Mouse (Mus musculus) urinary bladder, postnatal 10 days (tissue): ENCODE measurements around the gene Nfkbid.
A peak's percentile ranks its signal among the peaks of the same experiment; 100 is the strongest.

Experiments
- DNase-seq: peaks from one replicate; pipeline ENCODE4 v3.0.0; 2022; ENCODE audit warnings: low spot score

The Nfkbid gene

GRCm38 (mm10) chr7:30421175-30421889 lies at the start of gene Nfkbid:
Gene Nfkbid, plus strand, starts transcription at chr7:30421732.
- no peak for DNase-seq

- peak; percentile 48 for DNase-seq
Measured at GRCm38 (mm10) chr7:30373501-30373962, 48.0 kb upstream of the Nfkbid start.

DNA sequence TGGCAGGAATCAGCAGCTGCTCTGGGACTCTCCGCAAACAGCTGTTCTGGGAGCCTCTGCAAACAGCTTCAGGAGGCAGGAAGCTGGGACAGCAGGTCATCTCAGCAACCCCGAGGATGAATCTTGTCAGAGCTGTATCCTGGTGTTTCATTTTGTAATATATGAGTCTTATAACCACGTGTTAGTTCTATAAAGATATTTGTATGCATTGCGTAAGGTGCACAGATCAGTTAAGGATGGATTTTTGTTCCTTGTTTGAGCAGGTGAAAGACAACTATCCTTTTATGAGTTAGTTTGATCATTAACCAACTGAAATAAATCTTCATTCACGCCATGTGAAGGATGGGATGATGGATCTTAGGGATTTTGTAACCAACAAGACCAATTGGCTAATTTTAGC lies 41.5 kb upstream of the Nfkbid start:
- DNase-seq: no peak

DNA sequence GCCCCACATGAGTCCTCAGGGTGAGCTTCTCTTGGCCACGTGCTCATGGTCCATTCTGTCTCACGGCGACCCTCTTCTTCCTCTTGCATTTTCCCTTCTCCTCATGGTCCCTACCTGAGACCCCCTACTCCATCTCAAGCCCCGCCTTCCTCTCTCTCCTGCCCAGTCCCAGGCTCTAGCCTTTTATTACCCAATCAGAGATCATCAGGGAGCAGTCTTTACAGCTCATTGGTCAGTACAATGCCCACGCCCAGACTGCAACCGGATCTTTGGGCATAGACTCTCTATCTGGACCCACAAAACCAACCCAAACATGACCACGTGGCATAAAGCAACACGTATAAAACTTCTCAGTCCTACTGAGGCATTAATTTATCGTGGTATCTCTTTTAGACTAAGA lies 37.4 kb upstream of the Nfkbid start:
- DNase-seq: no peak

DNA sequence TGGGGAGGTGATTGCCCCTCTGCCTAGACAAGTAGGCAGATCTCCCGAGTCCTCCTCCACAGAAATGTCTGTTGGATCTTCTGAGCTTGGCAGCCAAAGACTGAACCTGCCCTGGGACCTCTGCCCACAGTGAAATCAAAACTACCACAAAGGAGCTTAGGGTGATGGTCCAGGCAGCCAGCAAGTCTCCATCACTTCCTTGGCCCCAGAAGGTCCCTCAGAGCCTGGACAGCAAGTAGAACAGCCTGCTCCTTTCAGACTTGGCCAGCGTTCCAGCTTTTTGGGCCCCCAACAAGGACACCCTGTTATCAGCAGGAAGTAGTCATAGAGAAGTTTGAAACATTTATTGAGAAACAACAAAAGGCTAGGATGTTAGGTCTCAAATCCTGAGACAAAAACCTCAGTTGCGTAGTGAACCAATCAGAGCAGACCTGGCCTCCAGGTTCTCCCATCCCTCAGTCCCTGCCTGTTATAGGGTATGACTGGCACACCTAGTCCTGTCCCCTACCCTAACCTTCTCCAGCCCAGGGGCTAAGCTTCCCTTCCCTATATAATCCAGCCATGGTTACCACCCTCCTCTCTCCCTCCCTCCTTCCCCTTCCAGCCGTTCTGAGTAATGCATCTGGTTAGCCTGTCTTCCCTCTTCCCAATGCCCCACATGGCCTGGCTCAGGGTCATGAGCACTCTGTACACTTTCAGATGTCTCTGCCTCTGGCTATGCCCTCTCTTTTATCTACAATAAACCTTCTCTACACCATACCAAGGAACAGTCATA lies 28.6 kb upstream of the Nfkbid start:
- no peak for DNase-seq

GRCm38 (mm10) chr7:30393631-30394030 lies 27.9 kb upstream of the Nfkbid start:
- no peak for DNase-seq

GRCm38 (mm10) chr7:30394379-30394778 lies 27.2 kb upstream of the Nfkbid start:
- DNase-seq: no peak

GRCm38 (mm10) chr7:30394871-30395270 lies 26.7 kb upstream of the Nfkbid start:
- no peak for DNase-seq

GRCm38 (mm10) chr7:30399671-30400070 lies 21.9 kb upstream of the Nfkbid start:
- DNase-seq: no peak

DNA sequence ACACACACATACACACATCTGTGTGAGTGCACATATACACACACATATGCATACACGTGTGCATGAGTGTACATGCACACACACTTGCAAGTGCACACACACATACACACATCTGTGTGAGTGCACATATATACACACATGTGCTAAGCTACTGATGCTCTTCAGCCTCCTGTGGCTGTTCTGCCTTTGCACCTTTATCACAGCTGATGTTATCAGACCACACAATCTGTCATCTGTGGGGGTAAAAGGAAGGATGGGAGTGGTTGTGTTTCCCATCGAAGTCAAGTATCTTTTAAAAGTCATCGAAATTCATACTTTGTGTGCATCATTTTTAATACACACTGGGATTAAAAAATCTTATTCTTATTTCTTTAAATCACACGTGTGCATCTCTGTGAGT lies 19.2 kb upstream of the Nfkbid start:
- DNase-seq: no peak

GRCm38 (mm10) chr7:30408639-30409038 lies 12.9 kb upstream of the Nfkbid start:
- no peak for DNase-seq

GRCm38 (mm10) chr7:30409789-30410188 lies 11.7 kb upstream of the Nfkbid start:
- no peak for DNase-seq

DNA sequence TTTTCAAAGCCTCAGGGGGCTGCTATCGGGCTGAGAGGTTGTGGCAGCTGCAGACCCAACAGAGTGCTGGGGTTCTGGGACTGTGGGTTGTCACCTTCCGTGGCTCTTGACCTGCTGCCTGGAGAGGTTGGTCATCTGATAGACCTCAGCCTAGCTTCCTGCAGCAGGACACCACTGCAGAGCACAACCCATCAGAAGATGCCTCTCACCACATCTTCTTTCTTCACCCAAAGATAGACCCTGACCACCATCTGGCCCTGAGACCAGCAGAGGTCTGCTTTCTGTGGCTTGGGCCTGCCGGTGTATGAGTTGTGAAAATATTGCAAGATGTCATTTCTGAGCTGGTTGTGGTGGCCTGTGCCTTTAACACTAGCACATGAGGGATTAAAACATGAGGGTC lies 10.5 kb upstream of the Nfkbid start:
- DNase-seq: no peak

- DNase-seq: no peak
Measured at GRCm38 (mm10) chr7:30412735-30413147, 8.8 kb upstream of the Nfkbid start.

- DNase-seq: no peak
Measured at GRCm38 (mm10) chr7:30413596-30413995, 7.9 kb upstream of the Nfkbid start, which contains the start of gene Tyrobp. Gene Tyrobp, plus strand, starts transcription at chr7:30413760.

DNA sequence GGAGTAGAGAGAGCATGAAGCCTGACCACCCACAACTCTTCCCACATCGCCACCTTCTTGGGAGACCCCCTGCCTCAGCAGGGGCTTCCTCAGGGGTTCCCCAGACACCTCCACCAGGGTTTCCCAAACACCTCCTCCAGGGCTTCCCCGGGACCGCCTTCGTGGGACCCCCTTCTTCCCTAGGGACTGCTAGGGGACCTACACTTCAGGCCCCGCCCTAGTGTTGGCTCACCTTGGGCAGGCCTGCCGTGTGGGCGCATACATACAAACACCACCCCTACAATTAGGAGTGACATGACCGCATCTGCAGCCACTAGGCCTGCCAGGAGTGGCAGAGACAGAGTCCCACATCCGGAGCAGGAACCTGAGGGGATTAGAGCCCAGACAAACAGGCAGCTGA lies 3.7 kb upstream of the Nfkbid start:
- no peak for DNase-seq

DNA sequence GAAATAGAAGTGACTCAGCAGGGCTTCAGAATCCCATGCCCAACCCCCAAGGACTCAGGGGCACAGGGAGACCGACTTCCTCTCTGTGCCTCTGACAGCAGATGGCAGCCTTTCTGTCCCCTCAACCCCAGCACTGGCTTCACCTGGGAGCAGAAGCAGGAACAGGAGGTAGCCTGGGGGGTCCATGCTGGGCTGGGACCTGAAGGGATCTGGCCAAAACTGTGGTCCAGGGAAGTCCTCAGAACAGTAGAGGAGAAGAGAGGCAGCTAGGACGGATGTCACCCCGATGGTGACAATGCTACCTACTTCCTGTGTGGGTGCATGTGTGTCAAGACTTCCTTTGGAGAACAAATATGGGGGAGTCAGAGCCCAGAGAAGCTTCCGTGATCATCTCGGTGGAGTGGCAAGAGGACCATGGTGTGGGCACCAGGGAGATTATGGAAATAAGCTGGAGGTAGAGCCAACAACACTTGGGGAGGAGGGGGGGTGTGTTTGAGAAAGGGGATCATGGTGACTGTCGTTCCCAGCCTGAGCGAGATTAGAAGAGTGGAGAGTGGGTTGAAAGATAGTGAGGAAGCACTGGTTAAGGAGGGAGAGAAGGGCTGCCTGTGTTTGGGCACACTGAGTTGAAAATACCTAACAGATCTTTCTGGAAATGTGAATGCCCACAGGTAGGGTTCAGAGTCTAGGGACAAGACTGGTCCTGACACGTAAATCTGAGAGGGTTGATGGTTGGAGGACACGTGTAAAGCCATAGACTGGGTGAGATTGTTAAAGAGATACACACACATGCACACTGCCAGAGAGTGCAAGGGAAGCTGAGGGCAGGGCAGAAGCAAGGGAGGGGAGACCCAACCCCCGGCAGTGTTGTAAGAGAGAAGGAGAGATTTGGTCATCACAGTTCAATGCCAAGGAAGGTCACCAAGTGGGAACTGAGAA lies 1.7 kb upstream of the Nfkbid start, which contains the start of gene Hcst:
TSS of gene Hcst (minus strand) at position 294 of the 939 bp plus-strand sequence.
- no peak for DNase-seq

GRCm38 (mm10) chr7:30420673-30421072 lies 859 bp upstream of the Nfkbid start:
- no peak for DNase-seq

GRCm38 (mm10) chr7:30421890-30422435 lies 431 bp downstream of the Nfkbid start:
- no peak for DNase-seq

DNA sequence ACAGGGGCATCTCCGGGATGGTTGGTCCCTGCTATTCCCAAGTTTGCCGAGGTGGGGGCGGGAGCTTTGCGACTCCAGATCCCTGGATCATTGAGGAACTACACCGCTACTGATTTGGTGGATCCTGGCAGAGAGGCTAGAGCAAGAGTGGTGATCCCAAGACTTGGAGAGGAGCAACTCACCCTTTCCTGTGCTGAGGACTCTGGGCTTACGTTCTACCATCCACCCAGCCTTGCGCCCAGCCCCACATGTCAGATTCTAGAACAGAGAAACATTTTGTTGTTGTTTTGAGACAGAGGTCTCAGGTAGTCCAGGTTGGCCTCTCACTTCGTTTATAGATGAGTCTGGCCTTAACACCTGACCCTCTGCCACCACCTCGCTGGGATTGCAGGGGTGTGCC lies 1.0 kb downstream of the Nfkbid start:
- no peak for DNase-seq

GRCm38 (mm10) chr7:30423071-30423641 lies 1.6 kb downstream of the Nfkbid start:
- DNase-seq: no peak
